Mouse (Mus musculus) liver, embryonic 11.5 days (tissue): Measurements from ENCODE around the gene Acer2. TPM values are rescaled to one million over a fixed set of nuclear protein-coding genes. Genes with fewer than 3 reads are reported as not detected.

ENCODE experiments used
- ATAC-seq: fragments of 200-750 bp; cut with Nextera tagmentation; replicated peaks from 2 replicates; pipeline ENCODE4 v1.8.0; 2017; ENCODE audit warnings: moderate number of reproducible peaks, mild to moderate bottlenecking, moderate TSS enrichment, moderate library complexity; ENCODE audit not compliant: low FRiP score
- DNase-seq: peaks from one replicate; pipeline ENCODE4 v3.0.0-alpha.2; 2017; ENCODE audit warnings: low spot score
- H3K27ac ChIP-seq: fragments of 300-500 bp; sonication (generic); 2 replicates; pipeline ENCODE4 v1.5.1; 2014; ENCODE audit warnings: mild to moderate bottlenecking, low read depth, low read length, control low read depth
- H3K27me3 ChIP-seq: fragments of 300-500 bp; sonication (generic); replicated peaks from 2 replicates; pipeline ENCODE4 v1.6.1; 2014; ENCODE audit warnings: low read length, mixed read lengths; ENCODE audit not compliant: control insufficient read depth, insufficient read depth
- H3K36me3 ChIP-seq: fragments of 300-500 bp; sonication (generic); 2 replicates; pipeline ENCODE4 v1.6.1; 2014; ENCODE audit warnings: mild to moderate bottlenecking, low read length, moderate library complexity, mixed read lengths; ENCODE audit not compliant: control insufficient read depth, insufficient read depth
- H3K4me1 ChIP-seq: fragments of 300-500 bp; sonication (generic); replicated peaks from 2 replicates; pipeline ENCODE4 v1.6.1; 2014; ENCODE audit warnings: low read length, mixed read lengths; ENCODE audit not compliant: control insufficient read depth, insufficient read depth
- H3K4me2 ChIP-seq: fragments of 300-500 bp; sonication (generic); 2 replicates; pipeline ENCODE4 v1.6.1; 2014; ENCODE audit warnings: mild to moderate bottlenecking, control low read depth, moderate library complexity
- H3K4me3 ChIP-seq: fragments of 300-500 bp; sonication (generic); 2 replicates; pipeline ENCODE4 v1.5.1; 2014; ENCODE audit warnings: low read depth, low read length, control low read depth
- H3K9ac ChIP-seq: fragments of 300-500 bp; sonication (generic); 2 replicates; pipeline ENCODE4 v1.6.1; 2014; ENCODE audit warnings: low read depth, low read length, control low read depth
- H3K9me3 ChIP-seq: fragments of 300-500 bp; sonication (generic); 2 replicates; pipeline ENCODE4 v1.6.1; 2016; ENCODE audit warnings: low read length, inconsistent platforms, mixed read lengths; ENCODE audit not compliant: control insufficient read depth
- WGBS: fragments of 180-500 bp; shearing (Covaris S2); extraction: QIAGEN DNeasy Blood & Tissue Kit; methylation state at CpG from one replicate; pipeline ENCODE4 v1.1.7; 2014; 5-methylcytosine and 5-hydroxymethylcytosine counted together
- polyA plus RNA-seq: library from polyadenylated mRNA; unstranded; fragments of >200 nt; fragmentation: Nextera tagmentation; extraction: Ambion mirVana; gene quantifications from 2 replicates; pipeline ENCODE4 v1.2.1, GENCODE M21; 2014

Gene Acer2
- polyA plus RNA-seq, 1 experiment from 2014 or later: 19.4 TPM

DNA sequence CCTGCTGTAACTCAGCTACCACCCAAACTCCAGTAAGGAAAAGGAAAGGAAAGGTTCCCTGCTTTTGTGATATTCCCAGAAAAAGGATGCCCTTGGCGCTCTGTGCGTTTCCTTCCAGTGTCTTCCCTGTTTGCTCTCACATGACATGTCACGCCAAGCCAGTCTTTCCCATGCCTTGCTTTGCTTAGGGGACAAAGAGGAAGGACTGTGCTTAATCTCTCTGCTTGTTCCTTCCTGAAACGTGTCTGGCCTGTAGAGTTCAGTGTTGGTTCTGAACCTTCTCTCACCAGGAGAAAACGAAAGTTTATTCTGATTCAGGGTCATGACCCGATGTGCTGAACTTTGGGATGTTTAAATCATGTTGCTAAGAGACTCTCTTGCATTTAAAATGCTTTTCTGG, 28.2 kb downstream of the Acer2 start:
- DNase-seq (no peak), ATAC-seq (peak; percentile 62)
- no peak overlapping the region for H3K9ac ChIP-seq
- no peak overlapping the region for H3K27ac ChIP-seq
- WGBS: 36% methylated on average over 6 of the region's 6 CpGs
- H3K27me3 ChIP-seq: no peaks in the 10 kb centered on the region
- no peaks in the 10 kb centered on the region for H3K9me3 ChIP-seq
- H3K36me3 ChIP-seq: no peaks in the 10 kb centered on the region
- H3K4me3 ChIP-seq: no peak overlapping the region
- H3K4me2 ChIP-seq: no peak overlapping the region
- H3K4me1 ChIP-seq: peaks cover 6% of the 10 kb centered on the region; the same call in 1 of the 2 replicates

DNA sequence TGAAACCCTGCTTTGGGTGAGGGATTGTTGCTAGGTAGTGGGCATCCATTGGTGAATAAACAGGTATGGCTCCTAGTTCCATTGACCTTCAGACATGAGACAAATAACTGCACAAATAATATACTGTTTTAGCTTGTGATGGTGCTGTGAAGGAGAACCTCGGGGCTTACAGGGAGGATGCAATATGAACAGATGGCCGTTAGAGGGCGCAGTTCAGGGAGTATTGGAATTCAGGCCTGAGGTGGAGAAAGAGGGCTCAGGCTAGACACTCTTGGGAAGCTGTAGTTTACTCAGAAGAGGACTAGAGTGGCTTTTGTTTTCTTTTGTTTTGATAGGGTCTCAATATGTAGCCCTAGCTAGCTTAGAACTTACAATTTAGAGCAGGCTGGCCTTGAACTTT, 30.8 kb downstream of the Acer2 start:
- Histone ChIP-seq H3K4me1 (peaks cover 2% of the 10 kb centered on the region; the same call in 1 of the 2 replicates), H3K9me3 (no peaks in the 10 kb centered on the region), H3K27ac (no peak overlapping the region), H3K9ac (no peak overlapping the region), H3K4me3 (no peak overlapping the region), H3K27me3 (no peaks in the 10 kb centered on the region), H3K36me3 (no peaks in the 10 kb centered on the region), H3K4me2 (no peak overlapping the region)
- ATAC-seq (no peak), DNase-seq (no peak)
- WGBS: 28% methylated on average over 3 of the region's 3 CpGs

DNA sequence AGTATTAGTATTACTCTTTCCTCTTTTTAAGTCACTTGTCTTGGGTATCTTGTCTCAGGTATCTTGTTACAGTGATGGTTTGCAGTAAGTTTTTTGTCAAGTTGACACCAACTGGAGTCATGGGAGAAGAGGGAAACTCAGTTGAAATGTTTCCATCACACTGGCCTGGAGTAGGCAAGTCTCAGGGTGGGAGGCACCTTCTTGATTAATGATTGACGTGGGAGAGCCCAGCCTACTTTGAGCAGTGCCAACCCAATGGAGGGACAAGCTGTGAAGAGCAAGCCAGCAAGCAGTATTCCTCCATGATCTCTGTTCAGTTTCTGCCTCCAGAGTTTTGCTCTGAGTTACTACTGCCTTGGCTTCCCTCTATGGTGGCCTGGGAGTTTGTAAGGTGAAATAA, 31.7 kb downstream of the Acer2 start:
- Histone ChIP-seq H3K4me3 (no peak overlapping the region), H3K4me1 (no peaks in the 10 kb centered on the region), H3K4me2 (no peak overlapping the region), H3K27ac (no peak overlapping the region), H3K9me3 (no peaks in the 10 kb centered on the region), H3K27me3 (no peaks in the 10 kb centered on the region), H3K9ac (no peak overlapping the region), H3K36me3 (no peaks in the 10 kb centered on the region)
- ATAC-seq (no peak), DNase-seq (no peak)
- 82% methylated on average over 1 of the region's 1 CpGs for WGBS

DNA sequence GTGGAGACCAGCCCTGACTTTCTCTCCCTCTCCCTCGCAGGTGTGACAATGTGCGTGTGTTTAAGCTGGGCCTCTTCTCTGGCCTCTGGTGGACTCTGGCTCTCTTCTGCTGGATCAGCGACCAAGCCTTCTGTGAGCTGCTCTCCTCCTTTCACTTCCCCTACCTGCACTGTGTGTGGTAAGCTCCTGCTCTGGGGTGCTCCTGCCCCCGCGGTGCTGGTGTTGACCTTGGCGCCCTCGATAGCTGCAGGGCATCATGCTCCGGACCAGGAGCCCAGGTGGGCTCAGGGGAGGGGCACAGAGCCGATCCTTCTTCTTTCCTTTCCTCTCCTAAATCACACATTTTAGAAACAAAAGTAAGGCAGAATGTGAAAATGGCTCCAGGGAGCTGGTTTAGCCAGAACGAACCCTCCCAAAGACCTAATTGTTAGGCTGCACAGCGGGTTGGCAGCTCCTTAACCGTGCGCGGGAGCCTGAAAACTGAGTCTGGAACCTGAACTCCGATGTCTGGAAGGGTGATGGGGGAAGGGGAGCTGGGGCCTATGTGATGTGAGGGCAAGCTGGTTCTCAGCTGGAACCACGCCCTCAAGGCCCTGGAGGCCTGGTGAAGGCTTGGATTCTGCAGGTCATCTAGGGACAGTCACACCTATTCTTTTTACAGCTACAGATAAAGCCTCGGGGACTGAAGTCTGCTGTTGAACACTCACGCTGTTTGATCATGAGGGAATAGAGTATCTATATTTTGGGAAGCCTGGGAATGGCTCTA, 37.6 kb downstream of the Acer2 start:
- H3K9ac ChIP-seq: no peak overlapping the region
- DNase-seq (peak; percentile 38), ATAC-seq (peak; percentile 29; the same call in 1 of the 2 replicates)
- H3K4me1 ChIP-seq: peaks cover 5% of the 10 kb centered on the region
- H3K27me3 ChIP-seq: no peaks in the 10 kb centered on the region
- 34% methylated on average over 18 of the region's 18 CpGs for WGBS
- H3K4me3 ChIP-seq: no peak overlapping the region
- H3K4me2 ChIP-seq: no peak overlapping the region; the same call in 1 of the 2 replicates
- H3K36me3 ChIP-seq: no peaks in the 10 kb centered on the region
- no peaks in the 10 kb centered on the region for H3K9me3 ChIP-seq
- H3K27ac ChIP-seq: no peak overlapping the region

DNA sequence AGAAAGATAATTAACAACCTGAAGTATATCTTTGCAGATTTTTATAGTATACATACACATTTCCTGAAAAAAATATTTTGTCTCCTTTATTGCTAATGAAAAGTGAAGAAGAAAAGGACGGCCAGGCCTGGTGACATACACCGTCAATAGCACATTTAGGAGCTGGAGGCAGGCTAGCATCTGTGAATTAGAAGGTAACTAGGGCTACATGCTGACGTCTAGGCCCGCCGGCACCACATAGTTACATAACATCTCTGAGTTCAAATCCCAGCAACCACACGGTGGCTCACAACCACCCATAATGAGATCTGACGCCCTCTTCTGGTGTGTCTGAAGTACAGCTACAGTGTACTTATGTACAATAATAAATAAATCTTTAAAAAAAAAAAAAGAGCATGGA, 38.6 kb downstream of the Acer2 start:
- H3K9me3 ChIP-seq: no peaks in the 10 kb centered on the region
- H3K27me3 ChIP-seq: no peaks in the 10 kb centered on the region
- no peak overlapping the region for H3K4me3 ChIP-seq
- no peak overlapping the region for H3K27ac ChIP-seq
- peaks cover 5% of the 10 kb centered on the region for H3K4me1 ChIP-seq
- 75% methylated on average over 7 of the region's 7 CpGs for WGBS
- DNase-seq (no peak), ATAC-seq (no peak)
- H3K4me2 ChIP-seq: no peak overlapping the region
- no peaks in the 10 kb centered on the region for H3K36me3 ChIP-seq
- H3K9ac ChIP-seq: no peak overlapping the region

DNA sequence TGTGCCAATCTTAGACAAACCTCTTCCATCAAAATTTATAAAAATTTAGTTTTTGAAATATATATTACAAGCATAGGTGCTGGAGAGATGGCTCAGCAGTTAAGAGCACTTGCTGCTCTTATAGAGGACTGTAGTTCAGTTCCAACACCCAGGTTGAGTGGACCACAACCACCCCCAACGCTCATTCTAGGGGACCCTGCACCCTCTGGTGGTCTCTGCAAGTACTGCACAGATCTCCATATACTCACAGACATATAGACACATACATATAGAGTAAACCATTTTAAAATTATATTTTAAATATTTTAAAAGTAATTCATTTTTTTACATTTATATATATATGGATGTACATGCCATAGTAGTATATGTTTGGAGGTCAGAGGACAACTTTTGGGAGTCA, 41.9 kb downstream of the Acer2 start:
- Histone ChIP-seq H3K36me3 (no peaks in the 10 kb centered on the region), H3K4me1 (peaks cover 5% of the 10 kb centered on the region), H3K27ac (no peak overlapping the region), H3K9ac (no peak overlapping the region), H3K4me2 (no peak overlapping the region), H3K4me3 (no peak overlapping the region), H3K27me3 (no peaks in the 10 kb centered on the region), H3K9me3 (no peaks in the 10 kb centered on the region)
- ATAC-seq (no peak), DNase-seq (no peak)
- WGBS: 60% methylated on average over 1 of the region's 1 CpGs

DNA sequence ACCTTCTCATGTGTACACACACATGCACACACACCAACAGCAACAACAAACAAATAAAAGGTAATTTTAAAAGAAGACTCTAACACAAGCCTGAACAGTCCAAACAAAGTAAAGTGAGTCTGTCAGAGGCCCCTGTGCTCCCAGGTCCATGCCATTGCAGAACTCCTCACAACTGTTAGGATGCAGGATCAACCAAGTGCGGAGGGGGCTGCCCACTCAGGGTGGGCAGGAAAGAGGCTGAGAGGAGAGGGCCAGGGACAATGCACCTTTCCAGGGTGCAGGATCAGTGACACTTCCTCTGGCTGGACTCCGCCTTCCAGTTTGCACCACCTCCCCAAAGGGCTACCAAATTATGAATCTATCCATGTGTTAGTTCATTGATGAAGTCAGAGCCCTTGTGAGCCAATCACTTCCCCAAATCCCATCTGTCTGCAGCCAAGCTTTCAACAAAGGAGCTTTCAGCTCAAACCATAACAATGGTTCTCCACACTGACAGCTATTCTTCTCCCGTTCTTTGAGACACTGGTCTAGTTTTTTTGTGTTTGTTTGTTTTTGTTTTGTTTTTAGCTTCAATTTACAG, 49.4 kb downstream of the Acer2 start:
- Histone ChIP-seq H3K4me2 (no peak overlapping the region), H3K36me3 (no peaks in the 10 kb centered on the region), H3K9ac (no peak overlapping the region), H3K27me3 (no peaks in the 10 kb centered on the region), H3K27ac (no peak overlapping the region), H3K9me3 (no peaks in the 10 kb centered on the region), H3K4me3 (no peak overlapping the region), H3K4me1 (no peaks in the 10 kb centered on the region)
- ATAC-seq (no peak), DNase-seq (no peak)
- WGBS: 86% methylated on average over 3 of the region's 3 CpGs

DNA sequence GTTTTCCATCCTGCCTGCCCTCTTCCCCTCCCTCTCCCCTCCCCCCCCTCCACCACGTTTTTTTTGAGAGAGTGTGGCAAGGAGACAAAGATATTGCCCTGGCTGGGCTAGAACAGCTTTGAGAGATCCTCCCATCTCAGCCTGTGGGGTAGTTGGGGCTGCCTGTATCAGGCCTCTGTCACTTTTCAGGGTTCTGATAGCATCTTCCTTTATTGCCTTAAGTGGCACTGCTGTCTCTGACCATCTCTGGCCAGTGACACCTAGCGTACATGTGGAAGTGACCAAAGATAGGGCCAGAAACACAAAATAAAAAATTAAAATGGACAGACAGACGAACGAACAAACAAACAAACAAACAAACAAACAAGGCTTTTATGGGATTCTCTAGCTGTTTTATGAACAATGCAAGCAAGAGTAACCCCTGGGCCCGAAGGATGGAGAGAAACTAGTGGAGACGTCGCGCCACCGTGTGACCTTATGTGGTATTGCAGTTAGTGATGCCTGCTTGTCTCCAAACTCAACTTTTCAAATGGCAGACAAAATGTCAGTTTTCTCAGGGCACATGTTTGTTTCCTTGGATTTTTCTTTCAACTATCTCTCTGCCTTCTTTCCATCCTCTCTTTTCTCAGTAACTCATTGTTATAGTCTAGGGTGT, 50.7 kb downstream of the Acer2 start:
- no peak overlapping the region for H3K9ac ChIP-seq
- no peak overlapping the region for H3K27ac ChIP-seq
- H3K4me2 ChIP-seq: no peak overlapping the region
- H3K9me3 ChIP-seq: no peaks in the 10 kb centered on the region
- ATAC-seq: no peak
- DNase-seq: peak; percentile 68
- no peak overlapping the region for H3K4me3 ChIP-seq
- H3K36me3 ChIP-seq: no peaks in the 10 kb centered on the region
- no peaks in the 10 kb centered on the region for H3K27me3 ChIP-seq
- no peaks in the 10 kb centered on the region for H3K4me1 ChIP-seq
- 11% methylated on average over 9 of the region's 9 CpGs for WGBS
